Mouse (Mus musculus) stomach, embryonic 14.5 days (tissue): ENCODE data around the gene Galk1. TPM values are rescaled to one million over a fixed set of nuclear protein-coding genes. Genes with fewer than 3 reads are reported as not detected.
A peak's percentile ranks its signal among the peaks of the same experiment; 100 is the strongest.

Source experiments
- ATAC-seq: fragments of 200-750 bp; cut with Nextera tagmentation; 2 replicates; pipeline ENCODE4 v1.8.0; 2017; ENCODE audit warnings: low read depth, moderate TSS enrichment; ENCODE audit not compliant: insufficient number of reproducible peaks, insufficient read depth, low FRiP score
- H3K27ac ChIP-seq: fragments of 300-500 bp; sonication (generic); 2 replicates; pipeline ENCODE4 v1.5.1; 2014; ENCODE audit warnings: mild to moderate bottlenecking, low read length, moderate library complexity, mixed read lengths
- H3K27me3 ChIP-seq: fragments of 300-500 bp; sonication (generic); 2 replicates; pipeline ENCODE4 v1.6.1; 2014; ENCODE audit warnings: low read length, control low read depth, mixed read lengths; ENCODE audit not compliant: control insufficient read depth, insufficient read depth
- H3K36me3 ChIP-seq: fragments of 300-500 bp; sonication (generic); 2 replicates; pipeline ENCODE4 v1.6.1; 2014; ENCODE audit warnings: mild to moderate bottlenecking, control low read depth, low read length, moderate library complexity, mixed read lengths; ENCODE audit not compliant: control insufficient read depth, insufficient read depth
- H3K4me1 ChIP-seq: fragments of 300-500 bp; sonication (generic); 2 replicates; pipeline ENCODE4 v1.6.1; 2014; ENCODE audit warnings: low read length, control low read depth, mixed read lengths; ENCODE audit not compliant: control insufficient read depth, insufficient read depth
- H3K4me2 ChIP-seq: fragments of 300-500 bp; sonication (generic); replicated peaks from 2 replicates; pipeline ENCODE4 v1.6.1; 2014; ENCODE audit warnings: low read depth, low read length, control low read depth
- H3K4me3 ChIP-seq: fragments of 300-500 bp; sonication (generic); 2 replicates; pipeline ENCODE4 v1.5.1; 2014; ENCODE audit warnings: low read depth, low read length, control low read depth
- H3K9ac ChIP-seq: fragments of 300-500 bp; sonication (generic); replicated peaks from 2 replicates; pipeline ENCODE4 v1.6.1; 2014; ENCODE audit warnings: low read depth, mild to moderate bottlenecking, control low read depth, low read length, moderate library complexity, mixed read lengths
- H3K9me3 ChIP-seq: fragments of 300-500 bp; sonication (generic); 2 replicates; pipeline ENCODE4 v1.6.1; 2016; ENCODE audit warnings: low read depth, low read length, control low read depth; ENCODE audit not compliant: control insufficient read depth
- WGBS: fragments of 180-500 bp; shearing (Covaris S2); extraction: QIAGEN DNeasy Blood & Tissue Kit; methylation state at CpG from one replicate; pipeline ENCODE4 v1.1.7; 2014; 5-methylcytosine and 5-hydroxymethylcytosine counted together
- polyA plus RNA-seq: library from polyadenylated mRNA; unstranded; fragments of >200 nt; fragmentation: Nextera tagmentation; extraction: Ambion mirVana; gene quantifications from 2 replicates; pipeline ENCODE4 v1.2.1, GENCODE M21; 2014

Gene Galk1
- polyA plus RNA-seq, 1 experiment from 2014 or later: 164 TPM

GRCm38 (mm10) chr11:116010146-116010545, 2.4 kb downstream of the Galk1 start:
- no peak overlapping the region for H3K4me2 ChIP-seq

DNA sequence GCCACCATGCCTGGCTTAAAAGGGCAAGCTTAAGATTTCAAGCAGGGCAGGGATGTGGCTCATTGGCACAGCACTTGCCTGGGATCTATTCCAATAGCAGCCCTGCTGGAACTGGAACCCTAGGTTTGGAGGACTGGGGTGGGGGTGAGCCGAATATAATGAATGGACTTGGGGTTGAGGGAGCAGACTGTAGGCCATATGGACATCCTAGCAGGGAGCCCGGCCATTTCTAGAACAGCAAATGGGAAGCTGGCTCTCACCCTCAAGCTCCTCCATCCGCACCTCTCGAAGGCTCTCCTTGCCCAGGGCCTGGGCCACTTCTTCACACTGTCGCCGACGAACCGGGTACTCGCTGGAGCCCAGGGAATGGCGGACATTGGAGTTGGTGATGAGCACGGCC, 2.9 kb downstream of the Galk1 start:
- Histone ChIP-seq H3K4me2 (no peak overlapping the region), H3K4me1 (peaks cover 16% of the 10 kb centered on the region), H3K27me3 (no peaks in the 10 kb centered on the region), H3K9ac (no peak overlapping the region), H3K9me3 (no peaks in the 10 kb centered on the region), H3K36me3 (peaks cover 23% of the 10 kb centered on the region), H3K27ac (no peak overlapping the region), H3K4me3 (no peak overlapping the region)
- WGBS: 93% methylated on average over 11 of the region's 11 CpGs
- ATAC-seq: no peak

More at GRCm38 (mm10) chr11:116010146-116010545, 2.4 kb downstream of the Galk1 start:
- ATAC-seq: no peak
- H3K4me3 ChIP-seq: no peak overlapping the region
- peaks cover 23% of the 10 kb centered on the region for H3K36me3 ChIP-seq
- H3K27ac ChIP-seq: no peak overlapping the region
- WGBS: 90% methylated on average over 8 of the region's 8 CpGs
- no peaks in the 10 kb centered on the region for H3K27me3 ChIP-seq
- H3K9ac ChIP-seq: no peak overlapping the region
- H3K4me1 ChIP-seq: peaks cover 16% of the 10 kb centered on the region
- no peaks in the 10 kb centered on the region for H3K9me3 ChIP-seq

GRCm38 (mm10) chr11:116008832-116009375, 3.6 kb downstream of the Galk1 start:
- ATAC-seq: no peak
- H3K27ac ChIP-seq: no peak overlapping the region

GRCm38 (mm10) chr11:116008411-116008810, 4.1 kb downstream of the Galk1 start:
- no peak overlapping the region for H3K27ac ChIP-seq
- H3K4me3 ChIP-seq: no peak overlapping the region
- H3K4me2 ChIP-seq: no peak overlapping the region
- 89% methylated on average over 11 of the region's 11 CpGs for WGBS
- H3K9me3 ChIP-seq: no peaks in the 10 kb centered on the region
- H3K27me3 ChIP-seq: no peaks in the 10 kb centered on the region
- H3K36me3 ChIP-seq: peaks cover 23% of the 10 kb centered on the region
- ATAC-seq: no peak
- H3K9ac ChIP-seq: no peak overlapping the region
- H3K4me1 ChIP-seq: peaks cover 16% of the 10 kb centered on the region

More at GRCm38 (mm10) chr11:116008832-116009375, 3.6 kb downstream of the Galk1 start:
- peaks cover 23% of the 10 kb centered on the region for H3K36me3 ChIP-seq
- no peaks in the 10 kb centered on the region for H3K27me3 ChIP-seq
- peaks cover 16% of the 10 kb centered on the region for H3K4me1 ChIP-seq
- no peak overlapping the region for H3K9ac ChIP-seq
- H3K4me2 ChIP-seq: no peak overlapping the region
- 94% methylated on average over 13 of the region's 13 CpGs for WGBS
- H3K4me3 ChIP-seq: no peak overlapping the region
- H3K9me3 ChIP-seq: no peaks in the 10 kb centered on the region

DNA sequence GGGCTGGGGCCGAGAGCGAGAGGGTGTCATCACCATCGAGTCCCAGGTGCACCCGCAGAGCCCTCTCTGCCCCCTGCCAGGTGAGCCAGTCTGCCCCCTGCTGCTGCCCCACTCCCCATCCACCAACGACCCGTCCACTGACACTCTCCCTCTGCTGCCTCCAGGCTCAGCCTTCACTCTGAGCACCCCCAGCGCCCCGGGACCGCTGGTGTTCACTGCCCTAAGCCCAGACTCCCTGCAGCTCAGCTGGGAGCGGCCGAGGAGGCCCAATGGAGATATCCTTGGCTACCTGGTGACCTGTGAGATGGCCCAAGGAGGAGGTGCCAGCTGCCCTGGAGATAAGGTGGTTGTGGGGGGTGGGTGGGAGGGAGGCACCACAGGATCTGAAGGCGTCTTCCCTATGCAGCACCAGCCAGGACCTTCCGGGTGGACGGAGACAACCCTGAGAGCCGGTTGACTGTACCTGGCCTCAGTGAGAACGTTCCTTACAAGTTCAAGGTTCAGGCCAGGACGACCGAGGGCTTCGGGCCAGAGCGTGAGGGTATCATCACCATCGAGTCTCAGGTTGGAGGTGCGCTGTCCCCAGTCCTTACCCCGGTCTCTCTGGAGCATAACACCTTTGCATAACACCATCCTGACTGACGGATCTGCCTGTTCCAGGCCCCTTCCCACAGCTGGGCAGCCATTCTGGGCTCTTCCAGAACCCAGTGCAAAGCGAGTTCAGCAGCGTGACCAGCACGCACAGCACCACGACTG, 5.2 kb downstream of the Galk1 start:
- H3K36me3 ChIP-seq: peaks cover 23% of the 10 kb centered on the region
- no peak overlapping the region for H3K9ac ChIP-seq
- no peaks in the 10 kb centered on the region; the same call in 1 of the 2 replicates for H3K9me3 ChIP-seq
- peaks cover 13% of the 10 kb centered on the region for H3K4me1 ChIP-seq
- no peak for ATAC-seq
- no peaks in the 10 kb centered on the region for H3K27me3 ChIP-seq
- WGBS: 86% methylated on average over 28 of the region's 28 CpGs
- H3K27ac ChIP-seq: no peak overlapping the region
- H3K4me3 ChIP-seq: no peak overlapping the region
- H3K4me2 ChIP-seq: no peak overlapping the region

DNA sequence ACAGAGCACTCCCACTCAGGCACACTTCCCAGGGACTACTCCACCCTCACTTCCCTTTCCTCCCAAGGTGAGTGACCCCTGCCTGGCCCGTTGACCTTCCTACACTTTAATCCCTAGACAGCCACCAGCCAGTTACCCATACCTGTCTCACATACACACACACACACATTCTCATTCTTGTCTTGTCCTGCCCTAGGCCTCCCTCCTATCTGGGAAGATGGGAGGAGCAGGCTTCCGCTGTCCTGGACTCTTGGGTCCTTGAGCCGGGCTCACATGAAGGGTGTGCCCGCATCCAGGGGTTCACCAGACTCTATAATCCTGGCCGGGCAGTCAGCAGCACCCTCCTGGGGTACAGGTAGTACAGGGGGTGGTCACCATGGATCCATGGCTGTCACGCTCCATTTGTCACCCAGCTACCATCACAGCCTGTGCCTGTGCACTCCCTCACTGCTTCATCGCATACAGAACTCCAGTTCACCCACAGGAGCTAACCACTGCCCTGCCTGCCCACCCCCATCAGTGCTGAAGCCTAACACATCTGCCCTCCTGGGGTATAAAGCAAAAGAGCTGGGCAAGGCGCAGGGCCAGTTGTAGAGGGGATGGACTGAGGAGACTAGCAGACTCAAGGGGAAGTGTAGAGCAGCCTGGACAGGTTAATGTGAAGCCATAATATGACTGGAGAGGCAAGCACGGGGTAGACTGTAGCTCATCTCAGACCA, 6.7 kb downstream of the Galk1 start:
- ATAC-seq: peak; percentile 21; the same call in 1 of the 2 replicates
- Histone ChIP-seq H3K9me3 (no peaks in the 10 kb centered on the region; the same call in 1 of the 2 replicates), H3K9ac (peak overlapping the region; percentile 44; the same call in 1 of the 2 replicates), H3K27ac (peak overlapping the region; percentile 79; the same call in 1 of the 2 replicates), H3K4me3 (no peak overlapping the region; the same call in 1 of the 2 replicates), H3K27me3 (no peaks in the 10 kb centered on the region), H3K4me1 (0 out of 2 replicates have a peak, but pooled peaks cover 5% of the 10 kb centered on the region), H3K36me3 (peaks cover 23% of the 10 kb centered on the region), H3K4me2 (peak overlapping the region; percentile 65)
- WGBS: 71% methylated on average over 9 of the region's 9 CpGs

DNA sequence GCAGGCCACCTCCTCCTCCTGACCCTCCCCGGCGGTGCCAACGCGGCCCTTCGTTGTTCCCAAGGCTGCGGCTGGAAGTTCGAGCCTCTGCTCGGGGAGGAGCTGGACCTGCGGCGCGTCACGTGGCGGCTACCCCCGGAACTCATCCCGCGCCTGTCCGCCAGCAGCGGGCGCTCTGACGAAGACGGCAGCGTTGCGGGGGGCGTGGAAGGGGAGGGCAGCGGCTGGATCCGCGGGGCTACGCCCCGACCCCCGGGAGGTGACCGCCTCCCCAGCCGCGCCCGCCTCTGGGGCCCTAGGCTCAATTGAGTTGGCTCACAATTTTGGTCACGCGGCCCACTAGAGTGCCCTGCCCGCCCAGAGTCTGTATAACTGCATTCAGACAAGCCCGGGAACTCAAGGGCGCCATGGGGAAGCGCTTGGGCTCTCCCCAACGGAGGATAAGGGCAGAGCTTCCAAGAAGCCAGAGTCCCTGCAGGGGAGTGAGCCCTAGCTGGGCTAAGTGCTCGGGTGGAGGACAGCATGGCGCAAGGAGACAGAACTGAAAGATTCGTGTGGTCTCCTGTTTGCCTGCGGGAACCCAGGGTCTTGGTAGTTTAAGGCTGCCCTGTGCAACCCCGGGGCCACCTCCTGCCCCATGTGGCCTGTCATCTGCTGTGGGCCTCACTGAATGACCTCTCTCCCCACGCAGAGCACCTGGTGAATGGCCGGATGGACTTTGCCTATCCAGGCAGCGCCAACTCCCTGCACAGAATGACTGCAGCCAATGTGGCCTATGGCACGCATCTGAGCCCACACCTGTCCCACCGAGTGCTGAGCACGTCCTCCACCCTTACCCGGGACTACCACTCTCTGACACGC, 7.4 kb downstream of the Galk1 start:
- Histone ChIP-seq H3K9ac (peak overlapping the region; percentile 44), H3K27me3 (no peaks in the 10 kb centered on the region), H3K9me3 (no peaks in the 10 kb centered on the region; the same call in 1 of the 2 replicates), H3K4me1 (0 out of 2 replicates have a peak, but pooled peaks cover 5% of the 10 kb centered on the region), H3K36me3 (peaks cover 23% of the 10 kb centered on the region), H3K4me3 (peak overlapping the region; percentile 10), H3K27ac (peak overlapping the region; percentile 79), H3K4me2 (peak overlapping the region; percentile 65)
- WGBS: 7% methylated on average over 49 of the region's 54 CpGs
- ATAC-seq: peak; percentile 79
